Mouse (Mus musculus): ENCODE data around the gene Btd.

The Btd gene

DNA sequence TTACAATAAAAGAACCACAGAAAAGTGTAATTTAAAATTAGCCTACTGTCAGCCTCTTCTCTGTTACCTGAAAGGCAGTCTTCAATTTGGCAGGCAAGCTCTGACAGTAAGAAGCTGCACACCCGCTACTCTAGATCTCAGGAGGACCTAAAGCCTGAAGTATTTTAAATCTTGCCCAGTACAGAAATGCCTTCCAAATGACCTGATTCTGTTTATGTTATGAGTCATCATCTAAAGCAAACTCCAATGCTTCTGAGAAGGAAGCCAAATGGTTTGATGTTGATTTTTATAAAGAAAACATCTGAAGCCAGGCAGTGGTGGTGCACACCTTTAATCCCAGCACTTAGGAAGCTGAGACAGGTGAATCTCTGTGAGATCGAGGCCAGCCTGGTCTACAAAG is 59.5 kb downstream of the Btd start:
- DNase-seq (ENCODE audit: low read depth, low spot score): no peak

DNA sequence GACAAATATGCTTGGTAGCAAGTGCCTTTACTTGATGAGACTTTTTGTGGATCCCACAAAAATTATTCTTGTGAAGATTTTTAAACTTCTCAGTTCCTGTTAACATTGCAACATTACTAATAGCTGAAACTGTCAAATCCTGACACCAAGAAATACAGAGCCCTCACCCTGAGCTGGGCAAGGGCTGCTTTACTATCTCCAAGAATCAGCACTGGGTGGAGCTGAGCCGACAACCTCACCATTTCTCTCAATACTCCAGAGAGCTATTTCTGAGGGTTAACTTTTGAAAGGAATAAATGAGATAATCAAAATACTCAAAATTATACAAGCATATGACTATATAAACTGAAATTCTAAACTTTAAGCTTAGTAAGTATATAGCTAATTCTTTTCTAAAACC is 68.5 kb downstream of the Btd start:
- DNase-seq (ENCODE audit: low read depth, low spot score): no peak

DNA sequence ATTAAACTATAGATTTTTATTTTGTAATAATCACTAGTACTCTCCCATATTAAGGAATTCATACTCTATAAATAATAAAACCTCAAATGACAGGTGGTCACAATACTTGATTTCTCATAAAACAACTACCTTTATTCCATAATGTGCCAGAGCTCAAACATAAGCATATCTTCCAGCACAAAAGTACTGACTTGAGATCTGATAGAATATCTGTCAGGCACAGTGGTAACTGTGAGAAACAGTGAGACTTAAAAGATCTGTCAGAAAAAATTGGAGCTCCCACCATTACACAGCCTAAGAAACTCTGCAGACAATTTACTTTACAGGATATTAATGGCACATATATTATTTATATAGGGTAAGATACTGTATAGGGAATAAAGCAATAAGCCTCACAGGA is 74.8 kb downstream of the Btd start:
- no peak for DNase-seq (ENCODE audit: low read depth, low spot score)

DNA sequence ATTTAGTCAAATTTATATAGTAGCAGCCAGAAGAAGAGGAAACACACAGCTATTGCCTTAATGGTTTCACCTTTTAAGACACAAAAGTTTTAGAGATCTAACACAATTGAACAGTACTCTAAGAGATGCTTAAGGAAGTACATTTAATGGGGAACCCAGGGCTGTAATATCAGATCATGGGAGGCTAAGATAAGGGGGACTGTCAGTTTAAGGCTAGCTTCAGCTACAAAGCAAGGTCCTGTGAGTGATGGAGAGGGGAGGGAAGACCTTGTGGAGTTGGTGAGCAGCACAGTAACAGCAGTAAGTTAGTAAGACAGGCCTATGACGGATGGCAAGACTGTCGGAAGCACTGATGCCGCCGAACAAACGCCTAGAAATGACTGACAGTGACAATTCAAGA is 76.5 kb downstream of the Btd start:
- no peak for DNase-seq (ENCODE audit: low read depth, low spot score)
